Mouse (Mus musculus): Measurements from ENCODE around the gene Cped1. TPM values are rescaled to one million over a fixed set of nuclear protein-coding genes. Genes with fewer than 3 reads are reported as not detected.

The Cped1 gene
- 1.2 and 1.8 TPM in 2 replicates for polyA plus RNA-seq (2012; rRNA removed)
- 2.5 and 3.3 TPM in 2 replicates for polyA plus RNA-seq (2014; fragmentation: Nextera tagmentation; extraction: Ambion mirVana)

- TF ChIP-seq EP300 (IDR thresholded peaks at IDR 0.05; ENCODE audit: low read depth) (no peak), CTCF (IDR thresholded peaks at IDR 0.05; ENCODE audit: low read depth) (no peak)
- Histone ChIP-seq H3K9me3 (ENCODE audit: control insufficient read depth, low read length) (no peaks in the 10 kb centered on the region), H3K4me3 (ENCODE audit: insufficient read depth in 1 of 2, low read depth in 2 of 2, low read length in 2 of 2) (peak within 1 kb of the TSS; percentile 34 to 48), H3K4me1 (replicated peaks; ENCODE audit: control insufficient read depth in 2 of 2, insufficient read depth in 2 of 2, low read length in 1 of 2) (no peaks in the 10 kb centered on the region), H3K9ac (replicated peaks) (peak within 1 kb of the TSS; percentile 14; the same call in 1 of the 2 replicates), H3K27ac (no peak within 1 kb of the TSS), H3K36me3 (replicated peaks; ENCODE audit: control insufficient read depth, insufficient read depth, low read depth) (no peaks in the 10 kb centered on the region), H3K27me3 (ENCODE audit: control insufficient read depth, insufficient read depth, low read length) (peaks cover 24% of the 10 kb centered on the region), H3K4me2 (ENCODE audit: low read depth) (peak within 1 kb of the TSS; percentile 57)
- ATAC-seq (ENCODE audit: insufficient read depth) = 0 out of 2 replicates have a peak, but pooled peaks have one; percentile 43
- 1% methylated on average over 38 of the region's 38 CpGs for WGBS (ENCODE audit: insufficient replicate concordance)
- DNase-seq (ENCODE audit: low read depth in 3 of 3, low spot score in 3 of 3) = no peak
These were observed at the start of gene Cped1 for GRCm38 (mm10) chr6:21985732-21986540. TSS of gene Cped1 (plus strand) at chr6:21985916.

GRCm38 (mm10) chr6:21937981-21938635 lies 47.6 kb upstream of the Cped1 start:
- WGBS (ENCODE audit: insufficient replicate concordance) = 59% methylated on average over 4 of the region's 4 CpGs
- 0 out of 4 replicates have a peak, but pooled peaks cover 0 to 2% of the 10 kb centered on the region in 2 experiments for H3K4me1 ChIP-seq (replicated peaks; ENCODE audit: control insufficient read depth in 2 of 2, insufficient read depth in 2 of 2, low read length in 1 of 2)
- no peak overlapping the region for H3K9ac ChIP-seq (replicated peaks)
- TF ChIP-seq EP300 (IDR thresholded peaks at IDR 0.05; ENCODE audit: low read depth) (no peak), CTCF (IDR thresholded peaks at IDR 0.05; ENCODE audit: low read depth) (no peak)
- no peaks in the 10 kb centered on the region for H3K36me3 ChIP-seq (replicated peaks; ENCODE audit: control insufficient read depth, insufficient read depth, low read depth)
- H3K4me3 ChIP-seq (ENCODE audit: insufficient read depth in 1 of 2, low read depth in 2 of 2, low read length in 2 of 2) = no peak overlapping the region
- H3K27ac ChIP-seq = no peak overlapping the region
- DNase-seq (ENCODE audit: low read depth in 3 of 3, low spot score in 3 of 3) (no peak), ATAC-seq (ENCODE audit: insufficient read depth) (no peak)
- no peak overlapping the region for H3K4me2 ChIP-seq (ENCODE audit: low read depth)
- no peaks in the 10 kb centered on the region for H3K9me3 ChIP-seq (ENCODE audit: control insufficient read depth, low read length)
- H3K27me3 ChIP-seq (ENCODE audit: control insufficient read depth, insufficient read depth, low read length) = no peaks in the 10 kb centered on the region

DNA sequence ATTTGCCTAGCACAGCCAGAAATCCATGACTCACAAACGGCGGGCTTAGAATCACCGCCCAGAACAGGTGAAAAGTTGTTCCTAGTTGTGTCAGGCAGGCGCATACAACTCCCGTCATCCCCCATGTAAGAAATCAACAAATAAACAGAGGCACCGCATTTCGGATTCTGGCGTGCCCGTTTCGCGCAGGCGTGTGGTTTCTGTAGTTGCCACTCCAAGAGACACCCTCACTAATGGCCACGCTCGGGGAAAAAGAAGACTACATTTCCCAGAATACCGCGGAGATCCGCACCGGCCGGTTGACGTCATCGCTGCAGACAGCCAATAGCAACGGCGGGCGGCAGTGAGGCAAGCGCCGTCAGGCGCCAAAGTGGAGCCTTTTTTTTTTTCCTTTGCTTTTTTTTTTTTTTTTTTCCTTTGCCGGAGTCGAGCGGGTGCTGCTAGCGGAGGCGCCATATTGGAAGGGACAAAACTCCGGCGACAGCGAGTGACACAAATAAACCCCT lies 36.4 kb upstream of the Cped1 start, which contains the start of gene Ing3:
Gene Ing3 (plus strand): TSS at position 346 of the 506 bp plus-strand sequence.
- H3K4me3 ChIP-seq (ENCODE audit: insufficient read depth in 1 of 2, low read depth in 2 of 2, low read length in 2 of 2) = peak within 1 kb of the TSS; percentile 79 to 86
- peak within 1 kb of the TSS; percentile 96 for H3K9ac ChIP-seq (replicated peaks)
- peak within 1 kb of the TSS; percentile 92 for H3K27ac ChIP-seq
- no peaks in the 10 kb centered on the region for H3K9me3 ChIP-seq (ENCODE audit: control insufficient read depth, low read length)
- 0 out of 2 replicates have a peak, but pooled peaks cover 3% of the 10 kb centered on the region for H3K36me3 ChIP-seq (replicated peaks; ENCODE audit: control insufficient read depth, insufficient read depth, low read depth)
- ATAC-seq (ENCODE audit: insufficient read depth) (peak; percentile 94), DNase-seq (ENCODE audit: low read depth in 3 of 3, low spot score in 3 of 3) (peak; percentile 97 to 98 (median 98))
- no peaks in the 10 kb centered on the region for H3K27me3 ChIP-seq (ENCODE audit: control insufficient read depth, insufficient read depth, low read length)
- WGBS (ENCODE audit: insufficient replicate concordance) = under 1% methylated on average over 35 of the region's 35 CpGs
- TF ChIP-seq EP300 (IDR thresholded peaks at IDR 0.05; ENCODE audit: low read depth) (no peak), CTCF (IDR thresholded peaks at IDR 0.05; ENCODE audit: low read depth) (no peak)
- peak within 1 kb of the TSS; percentile 95 for H3K4me2 ChIP-seq (ENCODE audit: low read depth)
- peaks cover 6 to 10% of the 10 kb centered on the region in 2 experiments; a peak in 3 of 4 replicates for H3K4me1 ChIP-seq (replicated peaks; ENCODE audit: control insufficient read depth in 2 of 2, insufficient read depth in 2 of 2, low read length in 1 of 2)

GRCm38 (mm10) chr6:21949771-21950448 lies 35.8 kb upstream of the Cped1 start:
- under 1% methylated on average over 55 of the region's 68 CpGs for WGBS (ENCODE audit: insufficient replicate concordance)
- TF ChIP-seq CTCF (IDR thresholded peaks at IDR 0.05; ENCODE audit: low read depth) (peak; percentile 19; the same call in 1 of the 2 replicates), EP300 (IDR thresholded peaks at IDR 0.05; ENCODE audit: low read depth) (no peak)
- H3K36me3 ChIP-seq (replicated peaks; ENCODE audit: control insufficient read depth, insufficient read depth, low read depth) = peaks cover 3% of the 10 kb centered on the region; the same call in 1 of the 2 replicates
- peak overlapping the region; percentile 92 for H3K27ac ChIP-seq
- H3K4me1 ChIP-seq (replicated peaks; ENCODE audit: control insufficient read depth in 2 of 2, insufficient read depth in 2 of 2, low read length in 1 of 2) = peaks cover 6 to 10% of the 10 kb centered on the region in 2 experiments; a peak in 3 of 4 replicates
- ATAC-seq (ENCODE audit: insufficient read depth) = peak; percentile 91
- no peaks in the 10 kb centered on the region for H3K27me3 ChIP-seq (ENCODE audit: control insufficient read depth, insufficient read depth, low read length)
- DNase-seq (ENCODE audit: low read depth in 3 of 3, low spot score in 3 of 3) = peak; percentile 90 to 92 (median 91)
- peak overlapping the region; percentile 79 to 86 for H3K4me3 ChIP-seq (ENCODE audit: insufficient read depth in 1 of 2, low read depth in 2 of 2, low read length in 2 of 2)
- H3K9me3 ChIP-seq (ENCODE audit: control insufficient read depth, low read length) = no peaks in the 10 kb centered on the region
- peak overlapping the region; percentile 96 for H3K9ac ChIP-seq (replicated peaks)
- H3K4me2 ChIP-seq (ENCODE audit: low read depth) = peak overlapping the region; percentile 95
